Mouse (Mus musculus) olfactory bulb, adult 2 months (tissue): ENCODE measurements around the gene Enho. TPM values are rescaled to one million over a fixed set of nuclear protein-coding genes. Genes with fewer than 3 reads are reported as not detected.

Experiments
- H3K27ac ChIP-seq: fragments of 200-500 bp; 2 replicates; pipeline ENCODE4 v1.5.1; 2012; ENCODE audit warnings: low read depth, low read length; ENCODE audit not compliant: insufficient read depth
- H3K4me1 ChIP-seq: fragments of 200-500 bp; 2 replicates; pipeline ENCODE4 v1.6.1; 2012; ENCODE audit warnings: low read length; ENCODE audit not compliant: control insufficient read depth, insufficient read depth
- H3K4me3 ChIP-seq: fragments of 200-500 bp; 2 replicates; pipeline ENCODE4 v1.5.1; 2012; ENCODE audit warnings: mild to moderate bottlenecking, low read depth, low read length, moderate library complexity; ENCODE audit not compliant: insufficient read depth
- CTCF ChIP-seq: fragments of 200-500 bp; IDR thresholded peaks from 2 replicates; pipeline ENCODE4 v1.5.1; 2012; ENCODE audit warnings: low read depth, mild to moderate bottlenecking, low read length, moderate library complexity; ENCODE audit not compliant: insufficient read depth
- POLR2A ChIP-seq: fragments of 200-500 bp; IDR thresholded peaks from 2 replicates; pipeline ENCODE4 v1.6.1; 2012; ENCODE audit warnings: mild to moderate bottlenecking, low read depth, low read length, moderate library complexity; ENCODE audit not compliant: insufficient read depth
- WGBS: fragments of 180-500 bp; shearing (Covaris S2); methylation state at CpG from one replicate; pipeline ENCODE4 v1.1.7; 2018; 5-methylcytosine and 5-hydroxymethylcytosine counted together
- polyA plus RNA-seq: library from polyadenylated mRNA; stranded (reverse); fragments of >200 nt; gene quantifications from 2 replicates; pipeline ENCODE4 v1.2.4, GENCODE M21; 2012; ENCODE audit warnings: low replicate concordance; ENCODE audit not compliant: missing spikeins, insufficient read depth, insufficient read length

Gene Enho
- polyA plus RNA-seq, 1 experiment: not detected

GRCm38 (mm10) chr4:41636882-41637635 lies 3.1 kb downstream of the Enho start:
- WGBS: 75% methylated on average over 10 of the region's 10 CpGs
- H3K4me1 ChIP-seq: peaks cover 59% of the 10 kb centered on the region
- H3K4me3 ChIP-seq: no peak overlapping the region
- H3K27ac ChIP-seq: peak overlapping the region; percentile 23; the same call in 1 of the 2 replicates
- TF ChIP-seq CTCF: no peak
- no peak for TF ChIP-seq POLR2A

- no peak overlapping the region for H3K4me3 ChIP-seq
- peak overlapping the region; percentile 23; the same call in 1 of the 2 replicates for H3K27ac ChIP-seq
- no peak for TF ChIP-seq CTCF
- no peak for TF ChIP-seq POLR2A
- peaks cover 66% of the 10 kb centered on the region for H3K4me1 ChIP-seq
- WGBS: 64% methylated on average over 7 of the region's 7 CpGs
These were observed 3.8 kb downstream of the Enho start for GRCm38 (mm10) chr4:41636366-41636765.

GRCm38 (mm10) chr4:41635906-41636305 lies 4.2 kb downstream of the Enho start:
- WGBS: 65% methylated on average over 2 of the region's 2 CpGs
- H3K4me3 ChIP-seq: no peak overlapping the region
- TF ChIP-seq POLR2A (no peak), CTCF (no peak)
- H3K27ac ChIP-seq: 0 out of 2 replicates have a peak overlapping the region, but pooled peaks have one; percentile 4
- H3K4me1 ChIP-seq: peaks cover 70% of the 10 kb centered on the region

GRCm38 (mm10) chr4:41635224-41635623 lies 4.9 kb downstream of the Enho start:
- Histone ChIP-seq H3K4me1 (peaks cover 69% of the 10 kb centered on the region), H3K4me3 (no peak overlapping the region), H3K27ac (no peak overlapping the region)
- TF ChIP-seq POLR2A: no peak
- TF ChIP-seq CTCF: no peak
- 82% methylated on average over 8 of the region's 8 CpGs for WGBS

GRCm38 (mm10) chr4:41634631-41635030 lies 5.5 kb downstream of the Enho start:
- 81% methylated on average over 8 of the region's 8 CpGs for WGBS
- H3K4me1 ChIP-seq: peaks cover 69% of the 10 kb centered on the region
- H3K4me3 ChIP-seq: no peak overlapping the region
- no peak for TF ChIP-seq POLR2A
- no peak for TF ChIP-seq CTCF
- H3K27ac ChIP-seq: no peak overlapping the region

DNA sequence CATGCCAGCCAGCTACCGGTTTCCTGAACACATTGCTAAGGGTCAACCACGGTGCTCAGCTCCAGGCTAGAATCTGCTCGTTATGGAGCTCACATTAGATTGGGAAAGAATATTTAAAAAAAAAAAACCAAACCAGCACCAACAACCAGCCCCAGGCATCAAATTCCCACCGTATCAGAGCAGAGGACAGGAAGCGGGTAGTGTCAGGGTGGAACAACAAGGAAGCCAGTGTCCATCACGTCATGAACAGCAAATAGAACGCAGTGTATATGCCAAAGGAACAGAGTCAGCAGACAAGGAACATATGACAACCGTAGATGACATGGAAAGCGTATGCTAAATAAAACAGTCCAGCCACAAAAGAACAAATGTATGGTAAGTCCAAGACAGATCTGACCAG lies 7.1 kb downstream of the Enho start:
- TF ChIP-seq POLR2A: no peak
- no peak for TF ChIP-seq CTCF
- Histone ChIP-seq H3K27ac (no peak overlapping the region), H3K4me1 (peaks cover 64% of the 10 kb centered on the region), H3K4me3 (no peak overlapping the region)
- 84% methylated on average over 9 of the region's 9 CpGs for WGBS

DNA sequence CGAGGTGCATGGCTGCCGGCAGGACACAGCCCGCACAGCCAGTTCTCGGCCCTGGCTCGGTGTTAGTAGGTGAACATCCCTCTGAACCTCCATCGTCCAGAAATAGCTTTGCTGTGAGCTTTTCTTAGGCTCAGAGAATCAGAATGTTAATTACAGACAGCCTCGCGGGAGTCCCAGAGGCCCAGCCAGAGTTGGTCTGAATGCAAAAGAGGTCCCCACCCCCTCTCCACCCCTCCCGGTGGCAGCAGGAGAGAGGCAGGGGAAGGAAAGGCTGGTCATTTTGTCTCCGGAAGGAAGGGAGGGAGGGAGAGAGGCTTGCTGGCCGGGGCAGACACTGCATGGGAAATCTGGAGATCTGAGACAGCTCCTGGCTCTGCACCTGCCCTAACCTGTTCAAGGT lies 8.7 kb downstream of the Enho start:
- 5% methylated on average over 11 of the region's 11 CpGs for WGBS

DNA sequence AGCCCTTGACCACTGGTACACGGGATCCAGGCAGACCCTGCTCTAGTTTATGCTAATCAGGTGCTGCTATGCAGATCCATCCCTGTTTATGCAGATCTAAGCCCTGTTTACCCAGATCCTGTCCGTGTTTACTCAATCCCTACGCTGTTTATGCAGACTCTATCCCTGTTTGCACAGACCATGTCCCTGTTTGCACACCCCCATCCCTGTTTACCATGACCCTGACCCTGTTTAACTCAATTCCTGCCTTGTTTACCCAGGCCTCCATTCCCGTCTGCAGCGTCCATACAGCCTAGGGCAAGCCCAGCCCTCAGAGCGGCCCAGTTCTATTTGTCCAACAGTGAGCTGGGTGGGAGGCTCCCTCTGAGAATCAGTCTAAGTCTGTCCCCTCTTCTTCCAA lies 9.9 kb downstream of the Enho start:
- WGBS: 84% methylated on average over 6 of the region's 6 CpGs
- Histone ChIP-seq H3K27ac (no peak overlapping the region), H3K4me3 (no peak overlapping the region), H3K4me1 (peaks cover 41% of the 10 kb centered on the region)
- TF ChIP-seq POLR2A: no peak
- no peak for TF ChIP-seq CTCF

More for the DNA sequence above, 8.7 kb downstream of the Enho start:
- Histone ChIP-seq H3K4me1 (peaks cover 53% of the 10 kb centered on the region), H3K27ac (peak overlapping the region; percentile 68), H3K4me3 (no peak overlapping the region)
- no peak for TF ChIP-seq CTCF
- TF ChIP-seq POLR2A: no peak

GRCm38 (mm10) chr4:41628202-41628927 lies 11.8 kb downstream of the Enho start:
- Histone ChIP-seq H3K4me3 (no peak overlapping the region), H3K27ac (no peak overlapping the region), H3K4me1 (peaks cover 38% of the 10 kb centered on the region)
- WGBS: 49% methylated on average over 8 of the region's 8 CpGs
- TF ChIP-seq CTCF: no peak
- no peak for TF ChIP-seq POLR2A
